Mouse (Mus musculus): Measurements from ENCODE around the gene Srp54b.
"Not testable (repeated sequence)": the region's sequence is repeated elsewhere in the genome, so short reads cannot be mapped to it uniquely, and the experiment has no call there.

- TF ChIP-seq ZC3H11A (IDR thresholded peaks at IDR 0.05; ENCODE audit: borderline replicate concordance, low read depth, low read length); ZNF384 (IDR thresholded peaks at IDR 0.05; ENCODE audit: low read depth, low read length): not testable (repeated sequence)
Measured at GRCm38 (mm10) chr12:55155449-55155783, 512 bp downstream of the Srp54b start.
